Mouse (Mus musculus) kidney, adult 2 months (tissue): ENCODE results near the gene Chkb.

Source experiments
- CTCF ChIP-seq: fragments of 200-500 bp; conservative IDR thresholded peaks from 2 replicates; pipeline ENCODE4 v1.5.1; 2011; ENCODE audit warnings: low read depth, mild to moderate bottlenecking, control low read depth, low read length, moderate library complexity, mixed read lengths; ENCODE audit not compliant: insufficient read depth, insufficient read length
- POLR2A ChIP-seq: fragments of 200-500 bp; IDR thresholded peaks from one replicate; pipeline ENCODE4 v1.6.1; 2011; ENCODE audit warnings: low read depth, low read length, control low read depth

DNA sequence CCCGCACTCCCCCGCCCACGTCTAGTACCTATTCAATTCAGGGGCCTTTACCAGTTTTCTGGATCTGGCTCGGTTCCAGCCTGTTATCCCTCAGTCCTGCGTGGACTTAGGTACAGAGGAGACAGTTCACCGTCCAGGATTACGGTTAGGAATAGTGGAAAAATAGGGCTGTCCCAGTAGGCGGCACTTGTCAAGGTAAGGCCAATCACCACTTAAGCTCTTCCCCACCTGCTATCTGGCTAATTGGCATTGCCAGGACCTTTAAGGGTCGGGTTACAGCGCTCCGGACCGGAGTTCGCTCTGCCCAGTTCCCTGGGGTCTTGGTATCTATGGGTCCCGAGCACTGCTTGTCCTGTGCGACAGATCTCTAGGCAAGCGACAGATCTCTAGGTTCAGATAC is 52.8 kb downstream of the Chkb start, which contains the start of gene Tymp:
- no peak for TF ChIP-seq POLR2A
- no peak for TF ChIP-seq CTCF
